Mouse (Mus musculus) brain, embryonic 14.5 days (tissue): ENCODE results near the gene Tmtc4. TPM values are rescaled to one million over a fixed set of nuclear protein-coding genes. Genes with fewer than 3 reads are reported as not detected.

Source experiments
- DNase-seq: peaks from one replicate; pipeline ENCODE4 v3.0.0-alpha.2; 2011; ENCODE audit warnings: low read depth
- CTCF ChIP-seq: fragments of 200-500 bp; IDR thresholded peaks from 2 replicates; pipeline ENCODE4 v1.5.1; 2012; ENCODE audit warnings: inconsistent platforms, mild to moderate bottlenecking, moderate library complexity, borderline replicate concordance; ENCODE audit not compliant: insufficient read depth, insufficient read length; ENCODE audit errors: extremely low read depth
- POLR2A ChIP-seq: fragments of 200-500 bp; IDR thresholded peaks from 2 replicates; pipeline ENCODE4 v1.6.1; 2012; ENCODE audit warnings: mild to moderate bottlenecking, inconsistent platforms, borderline replicate concordance; ENCODE audit not compliant: poor library complexity, insufficient read depth, insufficient read length, severe bottlenecking; ENCODE audit errors: extremely low read depth
- polyA plus RNA-seq: library from polyadenylated mRNA; depleted of rRNA; stranded (reverse); fragments of >200 nt; gene quantifications from 2 replicates; pipeline ENCODE4 v1.2.3, GENCODE M21; 2012

Tmtc4 gene
- polyA plus RNA-seq, 1 experiment: 40.0 TPM

- DNase-seq: no peak
- no peak for TF ChIP-seq CTCF
- no peak for TF ChIP-seq POLR2A
These were observed 92.3 kb downstream of the Tmtc4 start for GRCm38 (mm10) chr14:122891470-122891968.

GRCm38 (mm10) chr14:122888480-122888872 lies 95.4 kb downstream of the Tmtc4 start:
- DNase-seq: no peak
- no peak for TF ChIP-seq CTCF
- TF ChIP-seq POLR2A: no peak

GRCm38 (mm10) chr14:122887702-122888479 lies 95.9 kb downstream of the Tmtc4 start:
- no peak for TF ChIP-seq POLR2A
- DNase-seq: no peak

- DNase-seq: no peak
- TF ChIP-seq CTCF (no peak), POLR2A (no peak)
These were observed 96.6 kb downstream of the Tmtc4 start for GRCm38 (mm10) chr14:122887278-122887677.

GRCm38 (mm10) chr14:122885893-122886292 lies 97.9 kb downstream of the Tmtc4 start:
- no peak for TF ChIP-seq POLR2A
- TF ChIP-seq CTCF: no peak
- DNase-seq: peak; percentile 87

GRCm38 (mm10) chr14:122883821-122884584 lies 99.8 kb downstream of the Tmtc4 start:
- TF ChIP-seq CTCF (no peak), POLR2A (no peak)
- DNase-seq: peak; percentile 95

GRCm38 (mm10) chr14:122883410-122883806 lies 100.4 kb downstream of the Tmtc4 start:
- TF ChIP-seq POLR2A (no peak), CTCF (no peak)

GRCm38 (mm10) chr14:122882795-122883409 lies 100.9 kb downstream of the Tmtc4 start:
- TF ChIP-seq CTCF (no peak), POLR2A (no peak)
- DNase-seq: peak; percentile 81

More at GRCm38 (mm10) chr14:122883410-122883806, 100.4 kb downstream of the Tmtc4 start:
- DNase-seq: no peak

GRCm38 (mm10) chr14:122882201-122882639 lies 101.6 kb downstream of the Tmtc4 start:
- peak; percentile 90 for DNase-seq
- TF ChIP-seq CTCF (no peak), POLR2A (no peak)

GRCm38 (mm10) chr14:122881699-122882098 lies 102.1 kb downstream of the Tmtc4 start:
- TF ChIP-seq POLR2A (no peak), CTCF (no peak)
- no peak for DNase-seq

- TF ChIP-seq CTCF (no peak), POLR2A (no peak)
- no peak for DNase-seq
These were observed 103.5 kb downstream of the Tmtc4 start for GRCm38 (mm10) chr14:122880291-122880690.

- DNase-seq: no peak
- no peak for TF ChIP-seq CTCF
- no peak for TF ChIP-seq POLR2A
These were observed 106.0 kb downstream of the Tmtc4 start for GRCm38 (mm10) chr14:122877787-122878186.

- no peak for DNase-seq
- TF ChIP-seq CTCF (no peak), POLR2A (no peak)
These were observed 107.1 kb downstream of the Tmtc4 start for GRCm38 (mm10) chr14:122876723-122877122.

GRCm38 (mm10) chr14:122876163-122876562 lies 107.7 kb downstream of the Tmtc4 start:
- DNase-seq: peak; percentile 96
- TF ChIP-seq POLR2A (no peak), CTCF (peak; percentile 99)

GRCm38 (mm10) chr14:122875636-122876035 lies 108.2 kb downstream of the Tmtc4 start:
- peak; percentile 69 for DNase-seq
- no peak for TF ChIP-seq POLR2A
- TF ChIP-seq CTCF: no peak
